Mouse (Mus musculus): Measurements from ENCODE around the gene Mis18a.

DNA sequence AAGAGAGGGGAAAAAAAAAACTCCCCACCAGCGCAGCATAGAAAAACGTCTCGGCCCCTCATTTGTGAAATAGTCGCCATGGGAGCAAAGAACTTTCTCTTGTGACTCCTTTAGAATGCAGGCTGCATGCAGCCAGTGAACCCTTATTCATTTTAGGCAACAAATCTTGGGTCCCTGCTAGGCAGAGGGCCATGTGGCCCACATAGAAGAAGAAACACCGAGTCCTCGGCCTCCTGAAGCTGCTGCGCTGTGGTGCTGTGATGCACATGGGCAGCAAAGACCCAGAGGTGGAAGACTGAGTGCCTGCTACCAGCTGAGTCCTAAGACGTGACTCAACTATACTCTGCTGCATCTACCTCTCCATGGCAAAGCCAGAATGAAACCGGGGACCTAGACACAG is 30.9 kb downstream of the Mis18a start:
- no peak for TF ChIP-seq POLR2AphosphoS2 (IDR thresholded peaks at IDR 0.05; ENCODE audit: insufficient read length, low read depth)
- TF ChIP-seq USF1 (IDR thresholded peaks at IDR 0.05; ENCODE audit: low read depth) = no peak
- TF ChIP-seq MAX (IDR thresholded peaks at IDR 0.05; ENCODE audit: low read depth) = no peak
- no peak for TF ChIP-seq POLR2A (IDR thresholded peaks at IDR 0.05; ENCODE audit: insufficient read length, low read depth)
- no peak for TF ChIP-seq TCF3 (IDR thresholded peaks at IDR 0.05; ENCODE audit: insufficient read length, low read depth)
- no peak for TF ChIP-seq CEBPB (IDR thresholded peaks at IDR 0.05; ENCODE audit: insufficient read depth, poor library complexity, severe bottlenecking)
- TF ChIP-seq MYOG (IDR thresholded peaks at IDR 0.05; ENCODE audit: control insufficient read depth in 1 of 3, insufficient read depth in 1 of 3, insufficient read length in 2 of 3, low read depth in 2 of 3) = no peak
- no peak for TF ChIP-seq SRF (IDR thresholded peaks at IDR 0.05; ENCODE audit: control insufficient read depth, insufficient read length, low read depth)
- no peak for TF ChIP-seq REST (IDR thresholded peaks at IDR 0.05; ENCODE audit: insufficient read depth, insufficient read length)
- TF ChIP-seq MYOD1 (IDR thresholded peaks at IDR 0.05; ENCODE audit: control insufficient read depth in 1 of 3, insufficient read length in 2 of 3, low read depth in 2 of 3) = no peak

Measured in myocyte (in vitro differentiated cells).